Mouse (Mus musculus) small intestine, adult 2 months (tissue): ENCODE measurements around the gene Msgn1.

Experiments used
- CTCF ChIP-seq: fragments of 200-500 bp; IDR thresholded peaks from 2 replicates; pipeline ENCODE4 v1.5.1; 2012; ENCODE audit warnings: low read depth, mild to moderate bottlenecking, control low read depth, inconsistent platforms, low read length, moderate library complexity, mixed read lengths; ENCODE audit not compliant: insufficient replicate concordance, insufficient read length; ENCODE audit errors: extremely low read depth
- POLR2A ChIP-seq: fragments of 200-500 bp; IDR thresholded peaks from 2 replicates; pipeline ENCODE4 v1.6.1; 2012; ENCODE audit warnings: low read depth, mild to moderate bottlenecking, control low read depth, inconsistent platforms, low read length, moderate library complexity

DNA sequence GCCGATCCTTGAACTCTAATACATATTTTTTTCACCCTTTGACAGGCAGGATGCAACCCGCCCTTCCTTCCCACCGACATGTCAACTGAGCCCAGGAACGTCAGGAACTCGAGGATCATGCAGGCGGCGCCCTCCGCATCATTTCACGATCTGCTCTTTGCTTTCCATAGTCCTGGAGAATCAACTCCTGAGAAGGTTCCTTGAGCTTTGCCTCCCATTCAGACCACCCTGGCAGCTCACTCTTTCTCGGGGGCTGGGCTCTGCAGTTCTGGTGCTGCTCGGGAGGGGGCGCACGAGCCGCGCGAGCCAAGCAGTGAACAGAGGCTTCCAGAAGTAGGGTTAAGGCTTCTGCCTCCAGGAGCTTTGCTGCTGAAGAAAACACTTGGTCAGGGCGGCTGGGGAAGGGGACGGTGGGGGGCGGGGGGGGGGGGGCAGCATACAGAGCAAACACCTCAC, 12.6 kb downstream of the Msgn1 start:
- TF ChIP-seq POLR2A = no peak
- peak; percentile 73 for TF ChIP-seq CTCF
